Mouse (Mus musculus) cortical plate, adult 2 months (tissue): ENCODE measurements around the gene Rgs6.

Experiments used
- CTCF ChIP-seq: fragments of 200-500 bp; IDR thresholded peaks from 2 replicates; pipeline ENCODE4 v1.5.1; 2011; ENCODE audit warnings: mild to moderate bottlenecking, control low read depth, low read length; ENCODE audit not compliant: insufficient read depth; ENCODE audit errors: extremely low read depth
- POLR2A ChIP-seq: fragments of 200-500 bp; IDR thresholded peaks from 2 replicates; pipeline ENCODE4 v1.6.1; 2011; ENCODE audit warnings: mild to moderate bottlenecking, low read length, control low read depth; ENCODE audit not compliant: insufficient read depth; ENCODE audit errors: extremely low read depth

DNA sequence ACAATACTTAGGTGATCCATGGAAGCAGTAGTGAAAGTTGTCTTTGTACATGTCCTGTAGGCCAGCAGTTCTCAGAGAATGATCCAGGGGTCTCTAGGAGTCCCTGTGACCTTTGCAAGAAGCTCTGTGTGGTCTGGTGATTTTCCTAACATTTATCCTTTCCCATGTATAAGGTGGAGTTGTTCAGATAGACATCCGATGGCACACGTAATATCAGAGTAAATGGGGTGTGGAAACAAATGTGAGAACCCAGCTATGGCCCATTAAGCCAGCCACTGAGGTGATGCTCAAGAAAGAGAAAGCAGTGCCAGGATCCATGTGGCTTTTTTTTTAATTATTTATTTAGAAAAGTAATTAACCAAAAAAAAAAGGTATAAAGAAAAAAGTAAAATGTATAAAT is 322.8 kb downstream of the Rgs6 start:
- TF ChIP-seq POLR2A (no peak), CTCF (no peak)
